Mouse (Mus musculus) cerebellum, adult 11-12 months (tissue): Measurements from ENCODE around the gene Ssna1.
A peak's percentile ranks its signal among the peaks of the same experiment; 100 is the strongest.
"Not testable (repeated sequence)": the region's sequence is repeated elsewhere in the genome, so short reads cannot be mapped to it uniquely, and the experiment has no call there.

Experiments
- DNase-seq: peaks from one replicate; pipeline ENCODE4 v3.0.0; 2022

The Ssna1 gene

DNA sequence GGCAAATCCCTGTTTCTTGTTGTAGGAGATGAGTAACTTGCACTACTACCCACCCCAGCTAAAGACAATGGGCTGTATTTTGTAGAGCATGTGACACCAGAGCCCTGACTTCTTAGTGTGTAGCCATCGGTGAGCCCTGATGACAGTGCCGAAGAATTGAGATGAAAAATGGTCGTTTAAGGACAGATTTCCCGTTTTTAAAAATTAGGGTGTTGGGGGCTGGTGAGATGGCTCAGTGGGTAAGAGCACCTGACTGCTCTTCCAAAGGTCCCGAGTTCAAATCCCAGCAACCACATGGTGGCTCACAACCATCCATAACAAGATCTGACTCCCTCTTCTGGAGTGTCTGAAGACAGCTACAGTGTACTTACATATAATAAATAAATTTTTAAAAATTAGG, 15.0 kb downstream of the Ssna1 start:
- not testable (repeated sequence) for DNase-seq

DNA sequence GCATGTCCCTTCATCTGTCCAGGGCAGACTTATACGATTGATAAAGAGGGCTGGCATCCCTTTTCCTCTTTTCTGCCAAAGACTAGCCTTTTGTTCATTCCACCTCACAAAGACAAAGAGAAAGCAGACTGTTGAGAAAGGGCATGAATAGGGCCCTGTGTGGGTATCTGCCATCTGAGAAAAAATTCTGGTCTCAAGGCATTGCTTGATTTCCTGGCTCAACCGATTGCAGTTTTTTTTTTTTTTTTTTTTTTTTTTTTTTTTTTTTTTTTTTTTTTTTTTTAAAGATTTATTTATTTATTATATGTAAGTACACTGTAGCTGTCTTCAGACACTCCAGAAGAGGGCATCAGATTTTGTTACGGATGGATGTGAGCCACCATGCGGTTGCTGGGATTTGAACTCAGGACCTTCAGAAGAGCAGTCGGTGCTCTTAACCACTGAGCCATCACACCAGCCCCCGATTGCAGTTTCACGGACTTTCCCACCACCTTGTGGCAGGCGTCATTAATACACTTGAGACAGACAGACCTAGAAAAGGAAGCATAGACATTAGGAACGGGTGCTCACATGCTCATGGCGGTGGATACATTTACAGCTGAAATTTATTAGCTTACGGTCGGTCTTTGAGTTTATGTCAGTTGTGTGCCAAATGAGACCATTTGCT, 15.7 kb downstream of the Ssna1 start:
- not testable (repeated sequence) for DNase-seq

DNA sequence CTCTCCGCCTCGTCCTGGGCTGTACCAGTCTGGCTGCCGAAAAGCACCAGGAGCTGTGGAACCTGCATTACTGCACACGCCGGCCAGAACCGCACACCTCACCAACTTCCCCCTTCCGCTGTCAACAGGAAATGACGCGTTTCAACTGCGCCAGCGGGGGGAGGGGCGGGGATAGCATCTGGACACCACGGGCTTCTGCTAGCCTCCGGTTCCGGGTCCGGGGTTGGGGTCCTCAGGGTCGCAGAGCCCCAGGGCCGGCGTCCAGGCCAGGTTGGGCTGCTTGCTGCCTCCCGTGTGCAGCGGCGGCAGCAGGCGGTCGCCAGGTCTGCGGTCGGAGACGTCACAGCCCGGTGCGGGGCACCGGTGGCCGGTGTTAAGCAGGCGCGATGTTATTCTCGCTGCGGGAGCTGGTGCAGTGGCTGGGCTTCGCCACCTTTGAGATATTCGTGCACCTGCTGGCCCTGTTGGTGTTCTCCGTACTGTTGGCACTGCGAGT, 16.9 kb downstream of the Ssna1 start, which contains the start of gene Tmem203:
Tmem203 (plus strand) TSS at position 156 of the 496 bp plus-strand sequence.
- DNase-seq, result peak; percentile 82

DNA sequence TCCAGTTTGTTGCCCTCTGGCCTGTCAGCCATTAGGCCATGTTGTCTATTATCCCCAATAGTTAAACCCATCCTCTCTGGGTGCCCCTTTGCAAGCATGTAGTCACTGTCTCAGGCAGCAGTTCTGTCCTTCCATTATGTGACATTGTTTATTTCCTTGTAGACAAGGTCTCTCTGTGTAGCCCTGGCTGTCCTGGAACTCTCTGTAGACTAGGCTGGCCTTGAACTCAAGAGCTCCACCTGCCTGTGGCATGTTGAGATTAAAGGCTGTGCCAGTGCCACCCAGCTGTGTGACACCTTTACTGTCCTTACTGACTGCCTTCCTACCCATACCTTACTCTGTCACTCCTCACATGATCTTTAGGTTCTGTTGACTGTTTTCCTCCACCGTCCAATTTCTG, 19.9 kb downstream of the Ssna1 start:
- no peak for DNase-seq

DNA sequence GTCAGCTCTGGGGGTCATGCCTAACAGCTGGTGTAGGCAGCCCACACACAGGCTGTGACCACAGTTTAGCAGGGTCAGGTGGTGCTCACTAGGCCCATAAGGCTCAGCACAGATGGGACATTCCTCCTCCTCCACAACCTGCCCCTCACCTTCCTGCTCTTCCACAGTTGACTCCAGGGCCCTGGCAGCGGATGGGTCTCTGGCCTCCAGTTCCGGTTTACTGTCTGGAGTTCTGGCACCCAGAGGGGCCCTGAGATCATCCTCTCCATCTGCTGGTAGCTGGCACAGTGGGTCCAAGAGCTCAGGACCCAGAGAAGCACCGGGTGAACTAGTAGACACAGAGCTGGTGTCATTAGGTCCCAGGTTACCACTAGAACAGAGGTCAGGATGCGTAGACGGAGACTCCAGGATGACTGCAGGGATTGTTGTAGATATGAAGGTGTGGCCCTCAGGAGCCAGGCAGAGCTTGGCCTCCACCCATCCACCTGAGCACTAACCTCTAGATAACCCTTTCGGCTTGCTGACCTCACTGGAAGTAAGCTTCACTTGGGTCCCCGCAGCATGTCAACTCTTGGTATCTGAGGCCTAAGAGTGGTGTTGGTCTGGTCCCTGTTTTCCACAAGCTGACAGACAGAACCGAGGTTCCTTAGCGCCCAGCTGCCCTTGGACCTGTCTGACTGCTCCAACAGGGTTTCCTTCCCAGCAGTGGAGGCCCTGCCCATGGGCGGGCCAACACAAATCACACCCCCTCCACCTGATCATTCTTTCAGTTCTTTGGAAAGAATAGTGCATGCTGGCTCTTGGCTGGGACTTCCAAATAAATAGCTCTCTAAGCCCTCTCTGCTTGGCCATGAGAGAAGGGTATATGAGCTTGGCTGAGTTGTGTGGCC, 25.8 kb downstream of the Ssna1 start, which contains the start of gene AL732309.1:
AL732309.1 (minus strand) TSS at position 681 of the 890 bp plus-strand sequence.
- DNase-seq, result peak; percentile 77

DNA sequence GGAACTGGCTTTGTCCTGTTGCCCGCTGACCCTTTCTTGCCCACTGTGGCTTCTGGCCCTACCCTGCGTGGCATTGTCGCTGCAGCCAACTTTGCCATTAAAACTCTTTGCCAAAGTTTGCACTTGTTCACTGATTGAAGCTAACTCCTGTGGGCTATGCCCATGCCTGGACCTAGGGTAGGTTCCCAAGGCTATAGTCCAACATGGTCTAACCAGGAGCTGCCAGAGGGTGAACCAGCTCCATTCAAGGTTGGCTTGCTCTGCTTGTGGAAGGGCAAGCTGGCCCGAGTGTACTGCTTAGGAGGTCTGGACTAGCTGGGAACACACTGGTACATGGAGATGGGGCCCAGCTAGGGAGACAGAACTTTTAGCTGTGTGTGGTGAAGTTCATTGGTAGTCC, 28.1 kb downstream of the Ssna1 start:
- DNase-seq, result no peak

DNA sequence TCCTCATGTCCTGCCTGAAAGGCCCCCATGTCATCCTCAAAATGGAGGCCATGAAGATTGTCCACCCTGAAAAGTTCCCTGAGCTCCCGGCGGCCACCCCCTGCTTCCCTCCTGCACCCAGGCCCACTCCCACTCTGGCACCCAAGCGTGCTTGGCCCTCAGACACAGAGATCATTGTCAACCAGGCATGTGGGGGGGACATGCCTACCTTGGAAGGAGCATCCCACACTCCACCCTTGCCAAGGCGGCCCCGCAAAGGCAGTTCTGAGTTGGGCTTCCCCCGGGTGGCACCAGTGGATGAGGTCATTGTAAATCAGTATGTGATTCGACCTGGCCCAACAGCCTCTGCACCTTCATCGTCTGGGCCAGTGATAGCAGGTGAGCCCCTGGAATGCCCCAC, 28.9 kb downstream of the Ssna1 start:
- DNase-seq, result peak; percentile 64

DNA sequence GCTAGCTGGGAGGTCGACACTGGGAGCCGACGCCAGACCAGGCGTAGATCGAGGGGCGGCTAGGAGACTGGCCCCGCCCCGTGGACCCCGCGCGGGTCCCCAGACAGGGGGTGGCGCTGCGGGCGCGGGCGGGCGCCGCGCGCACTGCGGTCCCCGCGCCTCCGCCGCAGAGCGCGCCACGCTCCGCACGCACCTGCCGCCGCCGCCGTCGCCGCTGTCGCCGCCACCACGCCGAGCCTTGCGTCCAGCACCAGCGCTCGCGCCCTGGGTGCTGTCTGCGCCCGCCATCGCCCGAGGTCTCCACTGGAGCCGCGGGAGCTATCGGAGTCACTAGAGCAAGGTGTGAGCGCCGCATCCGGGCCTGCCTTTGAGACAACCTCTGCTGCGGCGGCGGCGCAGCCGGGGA, 30.1 kb downstream of the Ssna1 start, which contains the start of the genes Rnf208 and Cysrt1:
Rnf208 (plus strand) TSS at position 155 of the 406 bp plus-strand sequence.
Cysrt1 (minus strand) TSS at position 352 of the 406 bp plus-strand sequence.
- DNase-seq, result peak; percentile 60

DNA sequence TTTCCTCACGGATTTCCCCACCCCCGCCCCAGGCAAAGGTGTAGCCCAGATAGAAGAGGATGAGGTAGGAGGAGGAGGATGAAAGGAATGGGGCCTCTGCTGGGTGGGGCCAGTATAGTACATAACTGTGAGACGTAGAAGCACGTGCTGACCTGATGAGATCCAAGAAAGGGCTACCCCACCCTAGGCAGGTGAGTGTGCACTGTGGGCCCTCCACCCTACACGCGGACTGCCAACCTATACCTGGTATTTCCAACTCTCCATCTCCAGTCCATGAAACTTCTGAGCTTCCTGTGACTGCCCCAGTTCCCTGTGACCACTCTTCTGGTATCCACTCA, 30.8 kb downstream of the Ssna1 start:
- peak; percentile 50 for DNase-seq

DNA sequence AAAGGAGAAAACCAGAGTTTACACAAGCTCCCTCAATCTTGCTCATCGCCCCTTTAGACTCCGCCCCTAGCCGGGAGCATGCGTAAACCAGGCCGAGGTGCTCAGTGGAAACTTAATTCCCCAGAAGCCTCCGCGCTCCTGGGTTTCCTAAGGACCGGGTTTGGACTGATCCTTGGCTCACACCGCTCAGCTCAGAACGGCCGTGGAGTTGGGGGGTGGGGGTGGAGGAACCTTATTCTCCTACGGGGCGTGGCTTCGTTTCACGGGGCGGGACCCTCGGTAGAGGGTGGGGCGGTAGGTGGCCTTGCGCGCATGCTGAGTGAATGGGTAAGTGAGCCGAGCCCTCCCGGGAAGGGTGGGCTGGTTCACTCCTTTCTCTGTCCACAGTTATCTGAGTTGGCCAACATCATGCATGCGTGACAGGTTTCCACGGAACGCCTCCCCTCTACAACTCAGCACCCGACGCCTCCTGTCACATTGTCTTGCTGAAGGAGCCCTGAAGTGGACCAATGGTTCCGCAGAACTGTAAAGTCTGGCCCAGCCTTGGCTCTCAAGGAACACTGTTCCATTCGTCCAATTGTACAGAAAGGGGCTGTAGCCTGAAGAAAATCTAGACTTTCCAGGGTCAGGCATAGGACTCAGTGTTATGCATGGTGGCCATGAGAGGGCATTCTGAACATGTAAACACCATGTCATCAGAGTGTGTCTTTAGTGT, 31.4 kb downstream of the Ssna1 start:
- DNase-seq, result peak; percentile 78

DNA sequence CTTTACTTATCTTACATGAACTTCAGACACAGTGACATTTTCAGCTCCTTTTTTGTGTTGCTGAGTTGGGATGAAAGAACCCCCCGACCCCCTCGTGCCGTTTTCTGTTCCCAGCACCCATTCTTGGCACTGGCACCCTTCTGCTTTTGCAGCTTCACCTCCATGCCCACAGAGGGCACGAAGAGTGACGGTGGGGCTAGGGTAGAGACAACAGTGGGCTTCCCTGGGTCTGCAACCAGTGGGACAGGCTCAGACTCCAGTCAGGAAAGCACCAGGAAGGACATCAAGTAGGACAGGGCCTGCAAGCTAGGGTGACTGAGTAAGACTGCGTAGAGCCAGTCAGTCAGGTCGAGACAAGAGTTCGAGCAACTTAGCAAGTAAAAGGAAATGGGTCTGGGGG, 31.9 kb downstream of the Ssna1 start:
- peak; percentile 54 for DNase-seq

DNA sequence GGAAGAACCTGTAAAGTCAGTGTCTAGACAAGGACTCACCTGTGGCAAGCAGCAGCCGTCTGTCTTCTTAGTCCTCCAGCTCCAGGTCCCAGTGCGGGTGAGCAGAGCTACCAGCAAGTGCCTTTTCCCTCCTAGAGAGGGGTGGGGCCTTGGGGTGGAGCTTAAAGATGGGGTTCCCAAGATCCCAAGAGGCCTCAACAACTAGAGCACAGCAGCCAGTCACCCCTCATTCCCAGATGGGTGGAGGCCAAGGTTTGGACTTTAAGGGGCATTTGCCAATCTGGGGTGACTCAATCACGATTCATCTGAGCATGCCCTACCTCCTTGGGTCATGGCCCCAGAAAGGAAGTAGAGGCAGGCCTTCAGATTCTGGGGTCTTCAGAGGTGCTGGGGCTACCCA, 32.5 kb downstream of the Ssna1 start:
- DNase-seq, result peak; percentile 56

DNA sequence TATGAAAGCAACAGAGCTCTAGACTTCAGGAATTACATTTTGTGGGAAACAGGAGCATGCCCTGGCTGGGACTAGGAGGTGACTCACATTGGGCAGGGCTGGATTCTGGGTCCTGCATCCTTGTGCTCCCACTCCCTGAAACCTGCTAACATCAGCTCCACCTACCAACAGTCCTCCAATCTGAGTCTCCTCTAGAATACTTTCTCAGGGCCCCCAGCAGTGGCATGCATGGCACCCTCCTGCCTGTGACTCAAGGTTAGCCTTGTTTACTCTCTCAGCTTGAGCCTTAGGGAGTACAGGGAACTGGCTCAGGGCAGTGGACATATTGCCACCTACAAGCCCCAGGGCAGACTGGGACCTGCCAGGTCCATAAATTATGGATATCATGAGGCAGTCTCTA, 34.1 kb downstream of the Ssna1 start:
- no peak for DNase-seq

DNA sequence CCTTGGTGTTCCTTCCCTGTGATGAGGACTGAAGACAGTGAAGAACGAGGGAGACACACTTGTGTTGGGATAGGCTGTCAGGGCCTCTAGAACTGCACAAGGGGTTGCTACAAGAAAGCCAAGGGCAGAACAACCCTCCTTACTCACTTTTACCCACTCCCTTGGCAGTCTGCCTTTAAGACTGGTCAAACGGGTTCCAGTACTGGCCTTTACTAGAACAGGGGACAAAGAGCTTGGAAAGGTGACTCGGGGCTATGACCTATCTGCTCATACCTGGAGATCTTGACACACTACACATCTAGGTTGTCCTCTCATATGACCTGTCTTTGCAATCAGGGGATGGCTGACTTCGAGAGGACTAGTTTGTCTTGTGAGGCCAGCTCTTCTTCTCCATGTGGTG, 34.7 kb downstream of the Ssna1 start:
- no peak for DNase-seq

DNA sequence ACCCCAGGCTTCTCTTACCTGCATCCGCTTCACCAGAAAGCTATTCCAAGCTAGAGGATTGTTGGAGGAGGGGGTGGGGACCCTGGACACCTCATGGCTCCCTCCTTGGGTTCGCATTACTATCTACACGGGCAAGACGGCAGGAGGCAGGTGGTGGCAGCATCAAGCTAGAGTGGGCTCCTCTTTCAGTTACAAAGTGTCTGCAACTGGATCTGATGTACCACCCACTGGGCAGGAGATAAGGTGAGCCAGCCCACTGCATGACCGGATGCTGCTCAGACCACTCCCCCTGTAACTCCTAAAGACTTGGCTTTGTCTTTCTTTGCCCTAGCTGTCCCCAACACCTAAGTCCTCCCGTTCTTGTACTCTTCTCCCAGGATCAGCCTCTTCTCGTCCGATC, 35.6 kb downstream of the Ssna1 start, which contains the start of gene Rnf224:
Rnf224 (minus strand) TSS at position 174 of the 400 bp plus-strand sequence.
- no peak for DNase-seq

DNA sequence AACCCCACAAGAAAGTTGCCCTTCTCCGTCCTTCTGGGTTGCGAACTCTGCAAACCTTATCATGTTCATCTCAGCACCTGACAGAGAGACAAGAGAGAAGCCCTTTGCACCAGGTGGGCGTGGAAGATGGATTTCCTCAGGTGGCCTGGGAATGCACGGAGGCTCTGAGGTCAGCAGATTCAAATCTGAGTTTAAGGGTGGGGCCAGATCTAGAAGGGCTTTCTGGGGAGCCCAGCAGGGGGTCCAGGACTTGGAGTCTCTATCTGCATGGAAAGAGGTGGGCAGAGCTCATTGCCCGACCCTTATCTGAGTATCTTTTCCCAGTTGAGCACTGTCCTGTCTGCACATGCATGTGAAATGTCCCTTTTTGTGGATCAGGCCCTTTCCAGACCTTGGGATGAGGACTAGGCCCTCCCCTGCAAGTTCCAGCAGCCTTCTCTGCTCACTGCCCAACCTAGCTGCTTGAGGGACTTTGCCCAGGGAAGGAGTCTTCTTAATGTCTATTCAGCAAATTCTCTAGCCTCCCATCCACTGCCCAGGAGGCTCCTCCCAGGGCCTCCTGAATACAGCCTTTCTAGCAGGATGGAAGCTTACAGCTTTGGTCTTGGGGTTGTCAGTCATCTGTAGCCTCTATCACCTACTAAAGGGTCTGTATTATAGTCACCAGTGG, 37.6 kb downstream of the Ssna1 start:
- DNase-seq, result no peak

DNA sequence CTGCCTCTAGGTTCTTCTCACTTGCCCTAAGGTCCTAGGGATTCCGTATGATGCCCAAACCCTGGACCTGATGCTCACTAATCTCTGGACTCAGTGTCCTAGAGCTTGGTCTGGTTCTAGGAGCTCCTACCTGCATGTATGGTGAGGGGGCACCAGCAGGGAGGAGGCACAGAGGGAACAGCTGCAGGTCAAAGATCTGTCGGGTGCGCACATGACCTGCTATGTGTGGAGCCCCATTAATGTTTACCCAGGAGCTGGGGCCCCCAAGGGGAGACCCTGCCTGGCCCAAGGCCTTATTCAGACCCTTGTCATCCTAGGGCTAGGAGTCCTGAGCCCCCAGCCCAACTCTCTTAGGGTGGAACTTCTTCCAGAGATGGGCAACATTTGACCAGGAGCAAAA, 38.2 kb downstream of the Ssna1 start, which contains the start of gene Slc34a3:
Slc34a3 (minus strand) TSS at position 315 of the 400 bp plus-strand sequence.
- DNase-seq, result no peak

DNA sequence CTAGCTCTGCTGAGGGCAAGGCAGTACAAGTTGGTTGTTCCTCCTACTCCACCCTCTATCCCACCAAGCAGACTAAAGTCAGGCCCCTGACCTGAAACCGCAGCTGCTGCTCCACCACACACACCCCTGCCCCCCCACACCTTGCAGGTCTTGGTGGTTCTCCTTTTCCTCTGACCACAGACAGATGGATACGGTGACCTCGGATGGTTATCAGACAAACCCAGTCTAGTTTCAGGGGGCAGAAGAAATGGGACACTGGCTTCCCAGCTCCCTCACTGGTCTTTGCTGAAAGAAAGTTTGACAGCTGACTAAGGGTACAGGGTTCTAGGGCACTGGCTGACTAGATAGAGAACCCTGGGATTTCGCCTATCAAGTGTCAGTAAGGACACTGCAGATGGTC, 38.8 kb downstream of the Ssna1 start:
- no peak for DNase-seq

DNA sequence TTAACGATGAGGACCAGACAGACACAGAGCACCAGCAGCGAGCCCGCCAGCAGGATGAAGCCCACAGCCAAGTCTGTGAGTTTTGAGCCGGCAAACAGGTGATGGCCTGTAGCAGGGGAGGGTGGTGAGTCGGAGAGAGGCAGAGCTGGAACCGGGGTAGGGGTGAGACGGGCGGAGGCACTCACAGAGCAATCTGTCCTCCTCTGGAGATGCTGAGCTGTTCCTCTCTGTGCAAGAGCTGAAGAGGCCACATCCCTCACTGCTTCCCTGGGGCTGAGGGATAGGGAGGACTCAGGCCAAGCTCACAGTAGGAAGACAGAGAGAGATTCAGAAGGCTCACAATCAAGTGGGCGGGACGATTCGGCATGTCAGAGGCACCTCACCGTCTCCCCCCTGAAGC, 41.2 kb downstream of the Ssna1 start:
- no peak for DNase-seq

DNA sequence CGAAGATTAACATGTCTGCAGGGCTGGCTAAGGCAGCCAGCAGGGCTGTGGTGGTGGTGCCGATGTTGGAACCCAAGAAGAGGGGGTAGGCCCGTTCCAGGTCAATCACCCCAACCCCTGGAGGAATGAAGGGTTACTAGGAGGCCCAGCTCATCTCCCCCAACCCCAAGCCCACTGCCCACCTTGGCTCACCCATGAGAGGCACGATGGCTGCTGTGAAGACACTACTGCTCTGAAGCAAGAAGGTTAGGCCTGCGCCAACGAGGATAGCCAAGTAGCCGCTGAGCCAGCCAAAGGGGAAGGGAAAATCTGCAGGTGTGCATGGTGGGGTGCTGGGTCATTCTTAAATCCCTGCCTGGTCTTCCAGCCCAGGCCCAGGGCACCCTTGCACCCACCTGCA, 41.7 kb downstream of the Ssna1 start:
- DNase-seq, result no peak

DNA sequence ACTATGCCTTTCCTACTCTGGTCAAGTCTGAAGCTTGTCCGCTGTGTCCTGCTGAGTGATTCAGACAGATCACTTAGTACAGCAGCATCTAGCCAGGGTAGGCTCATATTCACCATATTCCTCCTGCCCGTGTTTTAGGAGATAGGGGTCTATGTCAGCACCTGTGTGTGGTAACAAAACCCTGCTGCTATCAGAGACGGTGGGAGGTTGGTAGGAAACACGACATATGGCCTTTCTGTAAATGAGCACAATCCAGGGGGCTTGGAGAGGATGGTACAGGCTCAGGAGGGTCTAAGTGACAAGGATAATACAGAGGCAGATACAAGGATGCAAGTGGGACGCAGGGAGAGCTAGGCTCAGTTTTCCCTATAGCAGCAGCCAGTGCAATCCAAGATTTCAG, 42.7 kb downstream of the Ssna1 start:
- no peak for DNase-seq

DNA sequence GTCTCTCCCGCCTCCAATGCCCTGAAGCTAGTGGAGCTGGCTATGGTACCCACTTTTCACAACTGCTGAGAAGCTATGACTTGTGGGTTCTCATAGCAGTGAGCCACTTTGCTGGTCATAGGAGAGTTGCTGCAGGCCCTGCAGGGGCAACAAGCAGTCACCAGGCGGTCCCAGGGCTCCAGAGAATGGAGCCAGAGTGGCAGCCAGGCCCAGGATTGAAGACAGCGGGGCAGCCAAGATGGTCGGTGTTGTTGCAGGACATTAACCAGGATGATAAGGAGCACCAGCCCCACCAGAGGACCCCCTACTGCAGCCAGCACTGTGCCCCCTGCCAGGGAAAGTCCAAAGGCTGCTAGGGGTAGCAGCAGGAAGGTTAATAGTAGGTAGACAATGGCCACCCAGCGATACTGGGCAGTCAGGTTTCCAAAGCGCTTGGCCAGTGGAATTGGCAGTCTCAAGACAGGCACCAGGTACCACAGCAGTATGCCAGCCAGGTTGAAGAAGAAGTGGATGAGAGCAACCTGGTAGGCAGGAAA, 43.2 kb downstream of the Ssna1 start:
- DNase-seq, result peak; percentile 63
